Mouse (Mus musculus): ENCODE measurements around the gene Accs. TPM values are rescaled to one million over a fixed set of nuclear protein-coding genes. Genes with fewer than 3 reads are reported as not detected.

Accs gene
- polyA plus RNA-seq, 1 experiment from 2014 or later: 9.3 TPM

DNA sequence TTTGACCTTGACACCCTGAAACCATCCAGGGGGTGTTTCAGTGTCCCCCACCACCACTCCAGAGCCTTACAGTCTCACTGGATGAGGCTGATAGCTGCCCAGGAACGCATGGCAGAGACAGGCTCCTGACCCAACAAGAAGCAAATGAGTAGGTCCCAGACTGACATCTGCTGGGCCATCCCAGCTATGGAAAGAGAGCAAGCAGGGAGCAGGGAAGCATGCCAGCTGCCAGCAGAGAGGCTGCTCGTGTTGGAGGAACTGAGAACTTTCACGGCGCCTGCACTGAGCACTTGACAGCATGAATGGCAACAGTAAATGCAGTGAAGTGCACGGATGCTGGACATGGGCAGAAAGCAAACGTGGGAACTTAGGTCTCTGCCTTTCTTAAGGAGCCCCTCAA lies 9.6 kb downstream of the Accs start:
- peaks cover 100% of the 10 kb centered on the region for H3K36me3 ChIP-seq

DNA sequence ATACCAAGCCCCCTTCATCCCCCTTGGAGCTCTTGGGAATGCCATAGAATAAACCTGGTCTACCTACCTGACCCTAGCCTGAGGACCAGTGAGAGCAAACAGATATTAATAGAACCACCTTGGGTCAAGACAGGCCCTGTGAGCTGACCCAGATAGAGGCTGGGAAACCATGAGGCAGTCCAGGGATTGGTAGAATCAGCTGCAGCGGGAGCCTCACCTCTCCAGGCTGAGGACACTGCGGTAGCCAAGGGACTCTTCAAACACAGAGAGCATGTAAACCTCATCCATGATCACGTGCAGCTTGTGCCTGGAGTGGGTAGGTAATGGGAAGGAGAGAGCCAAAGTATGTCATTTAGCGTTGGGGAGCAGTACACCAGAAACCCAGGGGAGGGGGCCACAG lies 10.8 kb downstream of the Accs start:
- peaks cover 99% of the 10 kb centered on the region for H3K36me3 ChIP-seq
- 92% methylated on average over 4 of the region's 4 CpGs for WGBS
- H3K4me1 ChIP-seq (replicated peaks): no peaks in the 10 kb centered on the region
- H3K27ac ChIP-seq: no peak overlapping the region
- H3K4me3 ChIP-seq: no peak overlapping the region
- no peak for DNase-seq (ENCODE audit: low spot score)
- peaks cover 3% of the 10 kb centered on the region; the same call in 1 of the 2 replicates for H3K9me3 ChIP-seq
- no peaks in the 10 kb centered on the region for H3K27me3 ChIP-seq (ENCODE audit: insufficient read depth, poor library complexity, severe bottlenecking)

More for the DNA sequence above, 9.6 kb downstream of the Accs start:
- Histone ChIP-seq H3K9me3 (peaks cover 3% of the 10 kb centered on the region; the same call in 1 of the 2 replicates), H3K4me1 (replicated peaks) (no peaks in the 10 kb centered on the region), H3K4me3 (no peak overlapping the region), H3K27ac (no peak overlapping the region), H3K27me3 (ENCODE audit: insufficient read depth, poor library complexity, severe bottlenecking) (no peaks in the 10 kb centered on the region)
- no peak for DNase-seq (ENCODE audit: low spot score)
- WGBS: 85% methylated on average over 6 of the region's 6 CpGs

DNA sequence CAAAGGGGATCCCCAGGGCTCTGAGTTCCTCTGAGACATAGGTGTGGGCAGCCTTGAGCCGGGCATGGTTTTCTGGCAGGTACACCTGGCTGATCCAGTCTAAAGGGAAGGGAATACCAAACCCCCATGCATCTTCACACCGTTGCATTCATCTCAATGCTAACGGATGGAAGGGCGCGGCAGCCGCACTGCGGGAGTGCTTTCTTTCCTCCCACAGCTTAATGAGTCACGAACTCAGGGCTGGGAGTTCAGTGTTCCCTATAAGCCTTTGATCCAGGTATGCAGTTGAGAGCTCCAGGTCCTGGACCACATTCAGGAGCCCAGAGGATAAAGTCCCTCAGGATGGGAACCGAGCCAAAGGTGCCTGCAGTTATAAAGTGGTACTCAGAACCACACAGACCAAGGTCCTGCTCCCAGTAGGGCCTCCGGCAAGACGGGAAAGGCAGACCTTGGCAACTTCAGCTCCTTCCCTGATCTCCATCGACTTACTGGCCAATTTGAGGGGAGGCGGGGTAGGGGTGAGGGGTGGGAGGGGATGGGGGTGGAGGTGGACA lies 13.4 kb downstream of the Accs start:
- H3K27ac ChIP-seq: no peak overlapping the region
- H3K4me1 ChIP-seq (replicated peaks): no peaks in the 10 kb centered on the region
- DNase-seq (ENCODE audit: low spot score): no peak
- no peaks in the 10 kb centered on the region for H3K27me3 ChIP-seq (ENCODE audit: insufficient read depth, poor library complexity, severe bottlenecking)
- H3K4me3 ChIP-seq: no peak overlapping the region
- H3K36me3 ChIP-seq: peaks cover 80% of the 10 kb centered on the region
- peaks cover 5% of the 10 kb centered on the region; the same call in 1 of the 2 replicates for H3K9me3 ChIP-seq
- WGBS: 75% methylated on average over 13 of the region's 13 CpGs

DNA sequence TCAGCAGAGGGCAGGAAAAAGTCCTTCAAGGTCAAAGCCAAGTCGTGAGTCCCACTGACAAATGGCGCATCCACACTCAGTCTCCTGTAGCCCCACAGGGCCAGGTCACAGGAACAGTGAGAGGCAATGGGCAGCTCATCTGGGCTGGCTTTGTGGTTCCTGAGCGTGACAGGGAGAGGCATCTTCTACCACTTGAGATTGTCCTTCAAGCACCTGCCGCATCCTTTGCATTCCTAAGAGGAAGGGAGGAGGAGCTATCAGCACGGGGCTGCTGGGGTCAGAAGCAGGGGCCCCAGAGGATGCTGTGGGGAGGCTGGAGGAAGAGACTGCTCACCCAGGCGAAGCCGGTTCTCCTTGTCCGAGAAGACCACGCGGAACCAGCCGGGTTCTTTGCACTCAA lies 14.1 kb downstream of the Accs start:
- H3K27me3 ChIP-seq (ENCODE audit: insufficient read depth, poor library complexity, severe bottlenecking): no peaks in the 10 kb centered on the region
- no peak overlapping the region for H3K4me3 ChIP-seq
- WGBS: 83% methylated on average over 11 of the region's 11 CpGs
- no peak for DNase-seq (ENCODE audit: low spot score)
- H3K9me3 ChIP-seq: peaks cover 3% of the 10 kb centered on the region; the same call in 1 of the 2 replicates
- H3K27ac ChIP-seq: no peak overlapping the region
- H3K36me3 ChIP-seq: peaks cover 73% of the 10 kb centered on the region
- no peaks in the 10 kb centered on the region for H3K4me1 ChIP-seq (replicated peaks)

DNA sequence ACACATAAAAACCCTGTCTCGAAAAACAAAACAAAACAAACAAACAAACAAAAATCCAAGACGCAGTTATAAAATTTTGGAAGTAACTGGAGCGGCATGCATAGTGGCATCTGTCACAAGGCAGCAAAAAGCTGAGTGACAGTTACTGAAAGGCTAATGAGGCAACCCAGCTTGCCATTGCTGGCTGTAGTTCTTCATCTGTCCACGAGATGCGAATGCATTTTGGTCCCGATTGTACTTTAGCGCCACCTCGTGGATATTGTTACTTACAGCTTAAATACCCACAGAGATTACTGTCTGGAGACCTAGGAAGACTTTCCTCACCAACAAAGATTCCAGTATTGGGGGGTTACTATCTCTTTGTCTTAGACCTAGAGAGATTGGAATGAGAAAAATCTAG lies 26.2 kb downstream of the Accs start:
- Histone ChIP-seq H3K4me1 (replicated peaks) (peaks cover 21% of the 10 kb centered on the region), H3K36me3 (peaks cover 8% of the 10 kb centered on the region), H3K9me3 (no peaks in the 10 kb centered on the region), H3K4me3 (no peak overlapping the region), H3K27me3 (ENCODE audit: insufficient read depth, poor library complexity, severe bottlenecking) (no peaks in the 10 kb centered on the region), H3K27ac (no peak overlapping the region)
- WGBS: 20% methylated on average over 8 of the region's 8 CpGs
- peak; percentile 73 for DNase-seq (ENCODE audit: low spot score)

DNA sequence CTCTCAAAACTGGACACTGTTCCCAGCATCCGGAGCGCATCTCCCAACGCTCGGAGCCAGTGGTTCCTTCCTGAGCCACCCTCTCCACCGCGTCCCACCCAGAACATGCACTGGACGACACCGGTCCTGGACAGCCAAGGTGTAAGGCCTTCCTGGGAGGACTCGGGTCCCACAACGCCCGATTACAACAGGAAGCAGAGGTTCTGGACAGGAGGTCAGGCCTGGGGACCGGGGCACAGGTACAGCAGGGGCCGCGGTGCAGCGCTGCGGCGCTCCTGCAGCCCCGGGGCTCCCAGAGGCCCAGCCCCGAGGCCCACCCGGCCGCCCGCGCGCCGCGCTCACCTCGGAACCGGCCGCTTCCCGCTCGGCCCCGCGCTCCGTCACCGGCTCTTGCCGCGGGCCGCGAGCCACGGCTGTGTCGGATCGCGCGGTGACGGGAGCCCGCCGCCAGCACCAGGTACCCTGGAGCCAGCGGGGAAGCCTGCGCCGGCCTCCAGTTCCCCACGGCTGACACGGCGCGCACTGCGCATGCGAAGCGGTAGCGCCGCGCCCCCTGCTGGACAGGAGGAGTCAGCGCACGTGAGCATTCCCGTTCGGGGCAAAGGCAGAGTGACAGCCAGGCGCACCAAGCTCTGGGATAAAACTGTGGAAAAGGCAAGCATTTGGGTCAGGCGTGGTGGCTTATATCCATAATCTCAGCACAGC lies 27.5 kb downstream of the Accs start, which contains the start of gene Ext2:
TSS of gene Ext2 (minus strand) at position 524 of the 705 bp plus-strand sequence.
- under 1% methylated on average over 66 of the region's 66 CpGs for WGBS

DNA sequence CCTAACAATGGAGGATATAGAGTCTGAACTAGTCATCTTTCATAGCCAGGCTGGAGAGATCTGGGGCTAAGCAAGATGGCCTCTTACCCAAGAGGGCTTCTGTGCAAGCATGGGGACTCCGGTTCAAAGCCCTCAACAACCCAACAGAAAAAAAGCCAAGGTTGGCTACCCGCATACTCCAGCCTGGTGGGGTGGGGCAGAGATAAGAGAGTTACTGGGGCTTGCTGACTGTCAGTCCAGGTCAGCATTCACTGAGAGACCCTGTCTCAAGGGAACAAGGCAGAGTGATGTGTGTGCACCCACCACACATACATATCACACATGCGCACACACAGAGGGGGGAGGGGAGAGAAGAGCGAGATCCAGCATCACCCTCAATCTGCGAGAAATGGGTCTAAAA lies 32.0 kb downstream of the Accs start:
- Histone ChIP-seq H3K4me1 (replicated peaks) (peaks cover 23% of the 10 kb centered on the region), H3K27ac (no peak overlapping the region), H3K4me3 (no peak overlapping the region), H3K9me3 (no peaks in the 10 kb centered on the region), H3K36me3 (peaks cover 19% of the 10 kb centered on the region), H3K27me3 (ENCODE audit: insufficient read depth, poor library complexity, severe bottlenecking) (no peaks in the 10 kb centered on the region)
- WGBS: 94% methylated on average over 5 of the region's 5 CpGs
- DNase-seq (ENCODE audit: low spot score): no peak

More for the DNA sequence above, 27.5 kb downstream of the Accs start, which contains the start of gene Ext2:
- peaks cover 8% of the 10 kb centered on the region for H3K36me3 ChIP-seq
- peak within 1 kb of the TSS; percentile 92 for H3K27ac ChIP-seq
- peaks cover 23% of the 10 kb centered on the region for H3K4me1 ChIP-seq (replicated peaks)
- DNase-seq (ENCODE audit: low spot score): peak; percentile 89
- H3K9me3 ChIP-seq: no peaks in the 10 kb centered on the region
- H3K4me3 ChIP-seq: peak within 1 kb of the TSS; percentile 91
- H3K27me3 ChIP-seq (ENCODE audit: insufficient read depth, poor library complexity, severe bottlenecking): no peaks in the 10 kb centered on the region

DNA sequence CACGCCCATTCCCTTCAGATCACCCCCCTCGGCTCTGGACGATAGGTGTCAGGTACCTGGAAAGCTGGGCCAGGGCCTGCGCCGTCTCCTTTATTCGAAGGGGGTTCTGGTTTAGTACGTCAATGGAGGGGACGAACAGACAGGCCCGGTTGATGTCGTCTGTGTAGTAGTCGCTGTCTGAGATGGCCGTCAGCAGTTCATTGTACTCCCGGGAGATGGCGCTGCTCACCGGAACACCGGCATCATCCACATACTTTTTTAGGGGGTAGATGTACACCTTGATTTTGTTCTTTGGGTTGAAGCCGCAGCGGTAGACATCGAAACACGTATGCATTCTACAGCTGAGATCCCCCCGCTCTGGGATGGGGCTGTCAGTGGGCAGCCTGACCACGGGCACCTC lies 36.4 kb downstream of the Accs start:
- Histone ChIP-seq H3K4me1 (replicated peaks) (peaks cover 3% of the 10 kb centered on the region; the same call in 1 of the 2 replicates), H3K27me3 (ENCODE audit: insufficient read depth, poor library complexity, severe bottlenecking) (no peaks in the 10 kb centered on the region), H3K27ac (no peak overlapping the region), H3K4me3 (no peak overlapping the region), H3K36me3 (peaks cover 53% of the 10 kb centered on the region), H3K9me3 (no peaks in the 10 kb centered on the region)
- WGBS: 94% methylated on average over 22 of the region's 22 CpGs
- no peak for DNase-seq (ENCODE audit: low spot score)

DNA sequence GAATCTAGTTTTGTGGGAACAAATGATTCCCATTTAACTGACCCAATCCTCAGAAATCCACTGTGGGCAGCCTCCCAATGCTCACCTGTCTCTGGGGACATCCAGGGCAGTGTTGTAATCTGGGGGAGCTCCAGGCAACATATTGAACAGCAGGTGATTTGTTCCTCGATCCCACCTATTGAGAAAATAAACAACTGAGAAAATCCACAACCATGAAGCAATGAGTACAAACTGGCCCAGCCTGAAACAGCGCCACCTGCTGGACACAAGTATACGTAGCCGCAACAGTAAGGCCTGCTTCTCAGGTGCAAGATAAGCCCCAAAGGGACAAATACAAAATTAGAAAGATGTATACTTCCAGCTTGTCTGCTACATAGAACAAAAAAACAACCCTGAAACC lies 37.9 kb downstream of the Accs start:
- Histone ChIP-seq H3K4me1 (replicated peaks) (no peaks in the 10 kb centered on the region), H3K36me3 (peaks cover 67% of the 10 kb centered on the region), H3K27me3 (ENCODE audit: insufficient read depth, poor library complexity, severe bottlenecking) (no peaks in the 10 kb centered on the region), H3K9me3 (no peaks in the 10 kb centered on the region), H3K4me3 (no peak overlapping the region), H3K27ac (no peak overlapping the region)
- 35% methylated on average over 4 of the region's 4 CpGs for WGBS
- peak; percentile 64 for DNase-seq (ENCODE audit: low spot score)

DNA sequence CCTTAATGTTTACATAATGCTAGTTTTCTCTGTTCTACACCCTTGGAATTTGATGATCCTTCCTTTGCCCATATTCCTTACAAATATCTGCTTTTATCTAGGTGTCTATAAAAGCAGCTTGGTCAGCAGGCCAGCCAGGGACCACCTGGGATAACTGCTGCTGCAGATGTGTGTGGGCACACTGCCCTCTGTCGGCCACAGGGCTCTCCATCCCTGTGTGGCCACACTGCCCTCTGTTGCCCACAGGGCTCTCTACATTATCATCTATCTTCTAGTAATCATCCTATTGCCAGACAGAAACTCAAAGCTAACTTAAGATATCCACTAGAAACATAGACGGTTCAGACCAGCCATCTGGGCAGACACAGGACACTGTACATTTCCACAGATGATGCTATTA lies 39.8 kb downstream of the Accs start:
- H3K36me3 ChIP-seq: peaks cover 86% of the 10 kb centered on the region

DNA sequence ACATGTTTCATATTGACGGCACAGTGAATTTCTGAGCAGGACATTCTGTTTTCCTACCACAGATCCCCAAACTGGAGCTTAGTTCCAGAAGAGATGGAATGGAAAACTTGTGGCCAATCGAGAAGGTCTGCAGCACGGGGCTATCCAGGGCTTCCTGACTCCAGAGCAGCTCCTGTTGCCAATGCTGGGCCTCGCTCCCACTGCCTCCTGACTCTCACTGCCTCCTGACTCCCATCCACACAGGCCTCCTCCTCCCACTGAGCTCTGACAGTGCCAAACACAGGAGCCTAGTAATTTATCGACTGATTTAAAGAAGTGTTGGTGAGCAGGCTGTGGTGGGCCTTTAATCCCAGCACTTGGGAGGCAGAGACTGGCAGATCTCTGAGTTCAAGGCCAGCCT lies 41.7 kb downstream of the Accs start:
- Histone ChIP-seq H3K4me3 (no peak overlapping the region), H3K36me3 (peaks cover 95% of the 10 kb centered on the region), H3K27ac (no peak overlapping the region), H3K4me1 (replicated peaks) (no peaks in the 10 kb centered on the region), H3K27me3 (ENCODE audit: insufficient read depth, poor library complexity, severe bottlenecking) (no peaks in the 10 kb centered on the region), H3K9me3 (no peaks in the 10 kb centered on the region)
- DNase-seq (ENCODE audit: low spot score): no peak
- WGBS: 87% methylated on average over 5 of the region's 5 CpGs

More for the DNA sequence above, 39.8 kb downstream of the Accs start:
- H3K4me1 ChIP-seq (replicated peaks): no peaks in the 10 kb centered on the region
- DNase-seq (ENCODE audit: low spot score): peak; percentile 45
- no peak overlapping the region for H3K4me3 ChIP-seq
- no peaks in the 10 kb centered on the region for H3K9me3 ChIP-seq
- 12% methylated on average over 2 of the region's 2 CpGs for WGBS
- H3K27me3 ChIP-seq (ENCODE audit: insufficient read depth, poor library complexity, severe bottlenecking): no peaks in the 10 kb centered on the region
- H3K27ac ChIP-seq: no peak overlapping the region

DNA sequence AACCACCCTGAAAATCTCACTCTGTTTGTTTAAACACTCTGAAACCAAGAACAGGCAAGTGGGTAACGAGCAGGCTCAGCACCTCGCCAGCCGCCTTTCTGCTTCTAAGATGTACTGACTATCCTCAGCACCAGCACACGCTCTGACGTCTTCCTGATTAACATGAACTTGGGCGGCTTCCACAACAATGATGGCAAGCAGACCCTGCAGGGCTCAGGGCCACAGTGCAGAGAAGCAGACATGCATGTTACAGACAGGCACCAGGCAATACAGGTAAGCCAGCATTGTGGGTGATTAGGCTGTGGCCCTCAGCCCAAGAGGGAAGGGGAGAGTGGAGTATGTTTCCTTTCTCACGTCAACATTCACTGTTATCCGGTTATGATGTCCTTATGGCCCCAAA lies 42.3 kb downstream of the Accs start:
- 89% methylated on average over 8 of the region's 8 CpGs for WGBS
- H3K27me3 ChIP-seq (ENCODE audit: insufficient read depth, poor library complexity, severe bottlenecking): no peaks in the 10 kb centered on the region

DNA sequence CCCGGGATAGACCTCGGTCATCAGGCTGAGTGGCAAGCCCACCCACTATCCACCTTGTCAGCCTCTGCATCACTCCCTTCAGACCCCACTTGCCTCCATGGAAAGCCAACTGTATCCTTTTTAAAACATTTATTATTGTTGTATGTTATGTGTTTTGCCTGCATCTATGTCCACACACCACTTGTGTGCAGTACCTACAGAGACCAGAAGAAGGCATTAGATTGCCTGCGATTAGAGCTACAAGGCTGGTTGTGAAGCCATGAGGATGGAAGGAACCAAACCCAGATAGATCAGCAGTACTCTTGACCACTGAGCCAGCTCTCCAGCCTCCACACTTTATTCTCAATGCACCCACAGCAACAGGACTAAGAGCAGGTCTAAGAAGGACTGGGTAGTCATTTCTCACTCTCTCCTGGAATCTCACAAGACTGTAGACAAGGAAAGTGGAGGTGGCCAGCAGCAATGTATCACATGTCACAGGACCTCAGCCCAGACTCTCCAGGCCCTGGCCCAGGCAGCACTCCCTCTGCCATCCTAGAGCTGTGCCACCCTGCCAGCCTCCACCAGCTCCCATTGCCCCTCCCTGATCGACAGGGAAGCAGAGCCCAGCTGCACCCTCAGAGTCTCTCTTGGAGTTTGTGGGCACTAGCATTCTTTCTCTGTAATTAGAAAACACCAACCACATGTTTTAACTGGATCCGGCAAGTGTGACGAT lies 43.1 kb downstream of the Accs start:
- 95% methylated on average over 6 of the region's 6 CpGs for WGBS
- Histone ChIP-seq H3K36me3 (peaks cover 94% of the 10 kb centered on the region), H3K9me3 (no peaks in the 10 kb centered on the region), H3K27ac (no peak overlapping the region), H3K4me1 (replicated peaks) (no peaks in the 10 kb centered on the region), H3K27me3 (ENCODE audit: insufficient read depth, poor library complexity, severe bottlenecking) (no peaks in the 10 kb centered on the region), H3K4me3 (no peak overlapping the region)
- no peak for DNase-seq (ENCODE audit: low spot score)

More for the DNA sequence above, 42.3 kb downstream of the Accs start:
- H3K4me3 ChIP-seq: no peak overlapping the region
- H3K4me1 ChIP-seq (replicated peaks): no peaks in the 10 kb centered on the region
- peaks cover 92% of the 10 kb centered on the region for H3K36me3 ChIP-seq
- H3K27ac ChIP-seq: no peak overlapping the region
- DNase-seq (ENCODE audit: low spot score): no peak
- H3K9me3 ChIP-seq: no peaks in the 10 kb centered on the region
